Mouse (Mus musculus) CH12.LX (cell line): ENCODE data around the gene Ppm1m. TPM values are rescaled to one million over a fixed set of nuclear protein-coding genes. Genes with fewer than 3 reads are reported as not detected.

ENCODE experiments used
- DNase-seq: peaks from one replicate; pipeline ENCODE4 v3.0.0-alpha.2; 2013; ENCODE audit errors: extremely low read depth
- H3K27ac ChIP-seq: 2 replicates; pipeline ENCODE4 v1.5.1; 2012; ENCODE audit warnings: low read depth, mild to moderate bottlenecking, control low read depth, moderate library complexity; ENCODE audit not compliant: insufficient read depth
- H3K27me3 ChIP-seq: replicated peaks from 2 replicates; pipeline ENCODE3; 2012; ENCODE audit warnings: inconsistent platforms
- H3K36me3 ChIP-seq, 2 experiments: replicated peaks in 1 of 2; 2 replicates each; pipeline versions ENCODE3 to v1.6.1; 2012; ENCODE audit warnings: inconsistent platforms in 1 of 2, low read length in 1 of 2, mild to moderate bottlenecking in 1 of 2, mixed read lengths in 1 of 2, moderate library complexity in 1 of 2; ENCODE audit not compliant: control insufficient read depth in 1 of 2, insufficient read depth in 1 of 2
- H3K4me1 ChIP-seq, 2 experiments: 2 replicates each; pipeline ENCODE4 v1.6.1; 2012; ENCODE audit warnings: inconsistent platforms in 1 of 2, moderate library complexity in 1 of 2; ENCODE audit not compliant: insufficient read depth in 2 of 2, control insufficient read depth in 1 of 2
- H3K4me2 ChIP-seq: 2 replicates; pipeline ENCODE4 v1.6.1; 2012; ENCODE audit warnings: low read depth, mild to moderate bottlenecking, control low read depth; ENCODE audit not compliant: poor library complexity, insufficient read depth, severe bottlenecking
- H3K4me3 ChIP-seq, 3 experiments: fragments of 150-350 bp in 1 of 3; sonication (generic) in 1 of 3; replicated peaks in 1 of 3; 2 replicates each; pipeline versions ENCODE3 to v1.5.1; 2011 to 2012; ENCODE audit warnings: low read depth in 2 of 3, low read length in 2 of 3, mild to moderate bottlenecking in 2 of 3, moderate library complexity in 2 of 3, control low read depth in 1 of 3, improper control_type of control experiment in 1 of 3, inconsistent platforms in 1 of 3, mixed read lengths in 1 of 3; ENCODE audit not compliant: poor library complexity in 1 of 3
- H3K79me2 ChIP-seq: replicated peaks from 2 replicates; pipeline ENCODE4 v1.6.1; 2012; ENCODE audit warnings: mild to moderate bottlenecking, moderate library complexity; ENCODE audit not compliant: control insufficient read depth, poor library complexity, insufficient read depth, severe bottlenecking; ENCODE audit errors: extremely low read depth
- H3K9ac ChIP-seq: 2 replicates; pipeline ENCODE4 v1.6.1; 2012; ENCODE audit warnings: low read depth, mild to moderate bottlenecking, control low read depth, moderate library complexity; ENCODE audit not compliant: insufficient read depth
- H3K9me3 ChIP-seq: replicated peaks from 2 replicates; pipeline ENCODE3; 2012; ENCODE audit warnings: low read length, inconsistent platforms, mixed read lengths
- CHD2 ChIP-seq: IDR thresholded peaks from 2 replicates; pipeline ENCODE4 v1.6.1; 2011; ENCODE audit warnings: low read length, improper control_type of control experiment
- EP300 ChIP-seq: IDR thresholded peaks from 2 replicates; pipeline ENCODE4 v1.6.1; 2011; ENCODE audit warnings: low read length, improper control_type of control experiment
- ETS1 ChIP-seq: conservative IDR thresholded peaks from 2 replicates; pipeline ENCODE4 v1.6.1; 2012; ENCODE audit warnings: low read depth, mild to moderate bottlenecking, inconsistent platforms, low read length, improper control_type of control experiment, moderate library complexity
- IRF4 ChIP-seq: IDR thresholded peaks from 2 replicates; pipeline ENCODE4 v1.6.1; 2014; ENCODE audit warnings: low read depth, mild to moderate bottlenecking, inconsistent platforms, low read length, improper control_type of control experiment
- JUN ChIP-seq: IDR thresholded peaks from 2 replicates; pipeline ENCODE4 v1.6.1; 2011; ENCODE audit warnings: low read depth, mild to moderate bottlenecking, low read length, improper control_type of control experiment, moderate library complexity; ENCODE audit not compliant: insufficient read depth
- KAT2A ChIP-seq: IDR thresholded peaks from 2 replicates; pipeline ENCODE4 v1.6.1; 2012; ENCODE audit warnings: low read length, improper control_type of control experiment, inconsistent platforms; ENCODE audit not compliant: insufficient replicate concordance
- MAFK ChIP-seq: IDR thresholded peaks from 2 replicates; pipeline ENCODE4 v1.6.1; 2011; ENCODE audit warnings: low read length, improper control_type of control experiment; ENCODE audit not compliant: insufficient replicate concordance
- MXI1 ChIP-seq: IDR thresholded peaks from 2 replicates; pipeline ENCODE4 v1.6.1; 2011; ENCODE audit warnings: mild to moderate bottlenecking, low read depth, low read length, improper control_type of control experiment
- MYC ChIP-seq: IDR thresholded peaks from 2 replicates; pipeline ENCODE4 v1.6.1; 2011; ENCODE audit warnings: low read depth, mild to moderate bottlenecking, improper control_type of control experiment, low read length
- NRF1 ChIP-seq: IDR thresholded peaks from 2 replicates; pipeline ENCODE4 v1.6.1; 2014; ENCODE audit warnings: low read depth, mild to moderate bottlenecking, inconsistent platforms, low read length, improper control_type of control experiment, moderate library complexity
- SIN3A ChIP-seq: IDR thresholded peaks from 2 replicates; pipeline ENCODE4 v1.6.1; 2012; ENCODE audit warnings: low read length, improper control_type of control experiment, inconsistent platforms
- TBP ChIP-seq: conservative IDR thresholded peaks from 2 replicates; pipeline ENCODE4 v1.6.1; 2011; ENCODE audit warnings: low read depth, low read length, improper control_type of control experiment
- TCF12 ChIP-seq: IDR thresholded peaks from 2 replicates; pipeline ENCODE4 v1.6.1; 2014; ENCODE audit warnings: low read depth, mild to moderate bottlenecking, inconsistent platforms, low read length, improper control_type of control experiment
- UBTF ChIP-seq: IDR thresholded peaks from 2 replicates; pipeline ENCODE4 v1.6.1; 2012; ENCODE audit warnings: low read depth, mild to moderate bottlenecking, inconsistent platforms, low read length, improper control_type of control experiment, moderate library complexity
- USF1 ChIP-seq: IDR thresholded peaks from 2 replicates; pipeline ENCODE4 v1.6.1; 2014; ENCODE audit warnings: low read depth, mild to moderate bottlenecking, inconsistent platforms, low read length, improper control_type of control experiment
- ZC3H11A ChIP-seq: IDR thresholded peaks from 2 replicates; pipeline ENCODE4 v1.6.1; 2012; ENCODE audit warnings: low read depth, mild to moderate bottlenecking, inconsistent platforms, low read length, improper control_type of control experiment
- ZMIZ1 ChIP-seq: IDR thresholded peaks from 2 replicates; pipeline ENCODE4 v1.6.1; 2012; ENCODE audit warnings: low read depth, mild to moderate bottlenecking, inconsistent platforms, low read length, improper control_type of control experiment
- dilution Hi-C: fragments of 300-500 bp; cut with MboI; formaldehyde crosslinking; loops from 2 replicates; pipeline ENCODE4 v1.14.3; 2020; ENCODE audit warnings: low sequenced_read_pairs; ENCODE audit not compliant: extremely low pct_unique_long_range_greater_than_20kb, extremely low pct_ligation_motif_present
- in situ Hi-C: fragments of 300-500 bp; cut with MboI; formaldehyde crosslinking; loops from 3 replicates; pipeline ENCODE4 v1.14.3; 2019; ENCODE audit warnings: low sequenced_read_pairs, low pct_ligation_motif_present, low pct_unique_long_range_greater_than_20kb, mixed read lengths
- polyA plus RNA-seq: library from polyadenylated mRNA; unstranded; fragments of >175 nt; gene quantifications from 2 replicates; pipeline ENCODE4 v1.2.1, GENCODE M21; 2012; ENCODE audit warnings: low read depth; ENCODE audit not compliant: insufficient read length
- total RNA-seq, 2 experiments: library from RNA; depleted of rRNA; stranded (reverse); fragments of 300-350 nt in 1 of 2; fragments of >200 nt in 1 of 2; gene quantifications; 2 replicates each; pipeline ENCODE4 v1.2.3; 2012 to 2014

Ppm1m gene
- total and polyA plus RNA-seq, 3 experiments = 54.7 to 111 (median 86.0) TPM

GRCm38 (mm10) chr9:106149399-106149754 is 50.2 kb downstream of the Ppm1m start:
- TF ChIP-seq ETS1 (no peak), MXI1 (no peak), UBTF (no peak), ZMIZ1 (no peak), MAFK (no peak), TBP (no peak), CHD2 (no peak), TCF12 (no peak)
- no peak for DNase-seq

GRCm38 (mm10) chr9:106148541-106149398 is 50.8 kb downstream of the Ppm1m start:
- H3K9me3 ChIP-seq = no peaks in the 10 kb centered on the region
- no peaks in the 10 kb centered on the region for H3K79me2 ChIP-seq
- peak overlapping the region; percentile 40 for H3K4me2 ChIP-seq
- no peak overlapping the region for H3K27ac ChIP-seq
- DNase-seq = no peak
- dilution Hi-C loops = no loop called here
- H3K27me3 ChIP-seq = peaks cover 78% of the 10 kb centered on the region
- no peaks in the 10 kb centered on the region; a peak in 1 of 4 replicates for H3K4me1 ChIP-seq
- TF ChIP-seq ZC3H11A (no peak), USF1 (no peak), KAT2A (no peak), TCF12 (no peak), SIN3A (no peak), MYC (no peak), EP300 (no peak), JUN (no peak), IRF4 (no peak), NRF1 (no peak)
- TF ChIP-seq, all 38 proteins: peak for 0
- in situ Hi-C loops = no loop called here
- Histone ChIP-seq H3K9ac (no peak overlapping the region), H3K4me3 (no peak overlapping the region), H3K36me3 (no peaks in the 10 kb centered on the region)

More at GRCm38 (mm10) chr9:106149399-106149754, 50.2 kb downstream of the Ppm1m start:
- Histone ChIP-seq H3K79me2 (no peaks in the 10 kb centered on the region), H3K4me2 (no peak overlapping the region), H3K36me3 (no peaks in the 10 kb centered on the region), H3K9ac (no peak overlapping the region), H3K4me3 (no peak overlapping the region), H3K27ac (no peak overlapping the region), H3K9me3 (no peaks in the 10 kb centered on the region), H3K27me3 (peaks cover 72% of the 10 kb centered on the region), H3K4me1 (no peaks in the 10 kb centered on the region; a peak in 1 of 4 replicates)
- dilution Hi-C loops (no loop called here), in situ Hi-C loops (no loop called here)
